Mouse (Mus musculus): ENCODE measurements at regions not wholly inside any gene's neighbourhood (a gene's known extent, or its start where the extent isn't known, plus 50 kb on each side); places are given as distances from the start of the nearest gene placed in this dataset.

GRCm38 (mm10) chr17:45925845-45926244 is 106.3 kb downstream of the Vegfa start:
- no peak for TF ChIP-seq CTCF (IDR thresholded peaks at IDR 0.05; ENCODE audit: insufficient read depth, low read depth, low read length)
- no peak for TF ChIP-seq POLR2A (IDR thresholded peaks at IDR 0.05; ENCODE audit: insufficient read depth, low read depth, low read length)
